Mouse (Mus musculus): ENCODE measurements around the gene Olfr681. TPM values are rescaled to one million over a fixed set of nuclear protein-coding genes. Genes with fewer than 3 reads are reported as not detected.
"Not testable (repeated sequence)": the region's sequence is repeated elsewhere in the genome, so short reads cannot be mapped to it uniquely, and the experiment has no call there.

Olfr681 gene
- total RNA-seq (2014; rRNA removed; ENCODE audit: low replicate concordance) (not detected in 2 replicates), polyA plus RNA-seq (2015; fragmentation: Nextera tagmentation; extraction: Ambion mirVana) (not detected in 2 replicates)

DNA sequence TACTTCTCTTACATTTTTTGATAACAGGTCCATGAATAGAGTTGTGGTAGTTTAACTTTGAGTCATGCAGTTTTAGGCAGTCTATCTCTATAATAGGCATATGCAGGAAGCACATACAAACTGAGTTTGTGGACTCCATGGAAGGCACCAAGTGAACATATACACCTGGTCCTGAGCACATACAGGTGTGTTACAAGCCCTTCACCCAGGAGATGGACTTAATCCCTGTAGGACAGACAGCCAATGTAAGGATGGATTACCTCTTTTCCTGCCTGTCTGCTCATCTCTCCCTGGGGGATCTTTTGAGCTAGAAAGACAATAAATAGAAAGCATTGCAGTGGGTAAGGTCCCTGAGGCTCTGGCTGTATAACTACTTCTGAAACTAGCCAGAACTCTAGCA is at the start of gene Olfr681:
Gene Olfr681, plus strand, starts transcription at position 301 of the 400 bp plus-strand sequence.
- H3K9me3 ChIP-seq (replicated peaks; ENCODE audit: control insufficient read depth, low read length) = no peaks in the 10 kb centered on the region
- H3K4me3 ChIP-seq (ENCODE audit: low read depth, low read length) = no peak within 1 kb of the TSS
- no peak within 1 kb of the TSS for H3K9ac ChIP-seq (replicated peaks; ENCODE audit: low read depth, low read length)
- H3K36me3 ChIP-seq (replicated peaks; ENCODE audit: control insufficient read depth, insufficient read depth, low read length) = no peaks in the 10 kb centered on the region
- no peak within 1 kb of the TSS for H3K4me2 ChIP-seq (ENCODE audit: low read depth, low read length)
- ATAC-seq (ENCODE audit: insufficient read depth, low read depth) (no peak), DNase-seq (ENCODE audit: low spot score) (no peak)
- no peaks in the 10 kb centered on the region for H3K4me1 ChIP-seq (ENCODE audit: control insufficient read depth, insufficient read depth)
- no peaks in the 10 kb centered on the region for H3K27me3 ChIP-seq (ENCODE audit: control insufficient read depth, insufficient read depth, low read length)
- no peak within 1 kb of the TSS for H3K27ac ChIP-seq (ENCODE audit: low read depth)
- TF ChIP-seq CTCF (IDR thresholded peaks at IDR 0.05; ENCODE audit: low read depth) (no peak), EP300 (IDR thresholded peaks at IDR 0.05; ENCODE audit: low read depth) (no peak)

GRCm38 (mm10) chr7:105080905-105081304 is 35.7 kb upstream of the Olfr681 start, which contains the start of gene Olfr679:
Gene Olfr679 (plus strand): TSS chr7:105081205.
- no peak within 1 kb of the TSS for H3K9ac ChIP-seq (replicated peaks; ENCODE audit: low read depth, low read length)
- no peaks in the 10 kb centered on the region for H3K4me1 ChIP-seq (ENCODE audit: control insufficient read depth, insufficient read depth)
- TF ChIP-seq CTCF (IDR thresholded peaks at IDR 0.05; ENCODE audit: low read depth) (no peak), EP300 (IDR thresholded peaks at IDR 0.05; ENCODE audit: low read depth) (no peak)
- H3K27me3 ChIP-seq (ENCODE audit: control insufficient read depth, insufficient read depth, low read length) = no peaks in the 10 kb centered on the region
- no peak within 1 kb of the TSS for H3K4me3 ChIP-seq (ENCODE audit: low read depth, low read length)
- WGBS = 32% methylated on average over 1 of the region's 1 CpGs
- no peaks in the 10 kb centered on the region for H3K36me3 ChIP-seq (replicated peaks; ENCODE audit: control insufficient read depth, insufficient read depth, low read length)
- no peaks in the 10 kb centered on the region for H3K9me3 ChIP-seq (replicated peaks; ENCODE audit: control insufficient read depth, low read length)
- H3K27ac ChIP-seq (ENCODE audit: low read depth) = no peak within 1 kb of the TSS
- ATAC-seq (ENCODE audit: insufficient read depth, low read depth) = no peak
- DNase-seq (ENCODE audit: low spot score) = no peak
- no peak within 1 kb of the TSS for H3K4me2 ChIP-seq (ENCODE audit: low read depth, low read length)

DNA sequence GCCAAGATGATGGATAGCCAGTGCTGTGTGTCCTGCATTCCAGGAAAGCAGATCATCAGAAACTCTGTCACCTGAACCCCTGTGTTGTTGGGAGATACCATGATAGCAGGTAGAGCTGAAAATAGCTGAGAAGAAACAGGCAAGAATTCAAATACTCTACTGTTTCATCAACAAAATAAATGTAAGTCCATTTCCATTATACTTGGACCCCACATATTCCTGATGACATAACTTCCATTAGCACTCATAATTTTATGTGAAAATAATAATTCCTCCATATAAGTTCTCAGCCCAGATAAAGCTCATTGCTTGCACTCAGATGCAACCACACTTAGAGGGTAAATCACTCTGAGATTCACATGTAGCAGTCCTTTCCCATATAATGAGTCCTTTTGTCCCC is 23.9 kb upstream of the Olfr681 start, which contains the start of gene Olfr680-ps1:
Gene Olfr680-ps1, minus strand, starts transcription at position 101 of the 400 bp plus-strand sequence.
- H3K9me3 ChIP-seq (replicated peaks; ENCODE audit: control insufficient read depth, low read length); H3K9ac ChIP-seq (replicated peaks; ENCODE audit: low read depth, low read length); DNase-seq (ENCODE audit: low spot score); H3K4me2 ChIP-seq (ENCODE audit: low read depth, low read length); H3K27ac ChIP-seq (ENCODE audit: low read depth); H3K27me3 ChIP-seq (ENCODE audit: control insufficient read depth, insufficient read depth, low read length); H3K4me1 ChIP-seq (ENCODE audit: control insufficient read depth, insufficient read depth); ATAC-seq (ENCODE audit: insufficient read depth, low read depth); H3K4me3 ChIP-seq (ENCODE audit: low read depth, low read length); H3K36me3 ChIP-seq (replicated peaks; ENCODE audit: control insufficient read depth, insufficient read depth, low read length): not testable (repeated sequence)

DNA sequence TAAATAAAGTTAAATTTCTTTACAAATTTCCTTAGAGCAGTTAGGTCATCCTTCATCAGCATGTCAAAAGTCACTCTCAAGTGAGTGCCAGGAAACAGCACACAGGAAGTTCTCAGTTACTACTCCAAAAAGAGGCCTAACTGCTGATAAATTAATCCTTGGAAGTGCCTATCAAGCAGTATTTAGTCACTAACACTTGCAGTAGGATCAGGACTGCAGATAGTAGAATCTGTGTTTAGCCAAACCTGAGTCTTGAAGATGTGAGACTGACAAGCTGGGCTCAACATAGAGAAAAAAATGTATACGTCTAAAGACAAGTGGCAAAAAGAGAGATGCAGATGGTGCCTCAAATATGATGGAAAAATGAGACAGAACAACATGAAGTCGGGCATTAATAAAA is 24.6 kb downstream of the Olfr681 start:
- Histone ChIP-seq H3K4me1 (ENCODE audit: control insufficient read depth, insufficient read depth) (no peaks in the 10 kb centered on the region), H3K4me2 (ENCODE audit: low read depth, low read length) (no peak overlapping the region), H3K9me3 (replicated peaks; ENCODE audit: control insufficient read depth, low read length) (no peaks in the 10 kb centered on the region), H3K9ac (replicated peaks; ENCODE audit: low read depth, low read length) (no peak overlapping the region), H3K36me3 (replicated peaks; ENCODE audit: control insufficient read depth, insufficient read depth, low read length) (no peaks in the 10 kb centered on the region), H3K27me3 (ENCODE audit: control insufficient read depth, insufficient read depth, low read length) (no peaks in the 10 kb centered on the region), H3K27ac (ENCODE audit: low read depth) (no peak overlapping the region), H3K4me3 (ENCODE audit: low read depth, low read length) (no peak overlapping the region)
- 52% methylated on average over 2 of the region's 2 CpGs for WGBS
- no peak for ATAC-seq (ENCODE audit: insufficient read depth, low read depth)
- no peak for DNase-seq (ENCODE audit: low spot score)
- no peak for TF ChIP-seq CTCF (IDR thresholded peaks at IDR 0.05; ENCODE audit: low read depth)
- no peak for TF ChIP-seq EP300 (IDR thresholded peaks at IDR 0.05; ENCODE audit: low read depth)

- Histone ChIP-seq H3K9me3 (replicated peaks; ENCODE audit: control insufficient read depth, low read length) (no peaks in the 10 kb centered on the region), H3K27me3 (ENCODE audit: control insufficient read depth, insufficient read depth, low read length) (no peaks in the 10 kb centered on the region), H3K4me2 (ENCODE audit: low read depth, low read length) (no peak within 1 kb of the TSS), H3K27ac (ENCODE audit: low read depth) (no peak within 1 kb of the TSS), H3K36me3 (replicated peaks; ENCODE audit: control insufficient read depth, insufficient read depth, low read length) (no peaks in the 10 kb centered on the region), H3K4me1 (ENCODE audit: control insufficient read depth, insufficient read depth) (no peaks in the 10 kb centered on the region), H3K4me3 (ENCODE audit: low read depth, low read length) (no peak within 1 kb of the TSS), H3K9ac (replicated peaks; ENCODE audit: low read depth, low read length) (no peak within 1 kb of the TSS)
- TF ChIP-seq EP300 (IDR thresholded peaks at IDR 0.05; ENCODE audit: low read depth) = no peak
- TF ChIP-seq CTCF (IDR thresholded peaks at IDR 0.05; ENCODE audit: low read depth) = no peak
- ATAC-seq (ENCODE audit: insufficient read depth, low read depth) (no peak), DNase-seq (ENCODE audit: low spot score) (no peak)
- WGBS = 53% methylated on average over 1 of the region's 1 CpGs
Measured at GRCm38 (mm10) chr7:105146912-105147311, 30.3 kb downstream of the Olfr681 start, which contains the start of gene Olfr683. Gene Olfr683 (minus strand): TSS chr7:105147012.

DNA sequence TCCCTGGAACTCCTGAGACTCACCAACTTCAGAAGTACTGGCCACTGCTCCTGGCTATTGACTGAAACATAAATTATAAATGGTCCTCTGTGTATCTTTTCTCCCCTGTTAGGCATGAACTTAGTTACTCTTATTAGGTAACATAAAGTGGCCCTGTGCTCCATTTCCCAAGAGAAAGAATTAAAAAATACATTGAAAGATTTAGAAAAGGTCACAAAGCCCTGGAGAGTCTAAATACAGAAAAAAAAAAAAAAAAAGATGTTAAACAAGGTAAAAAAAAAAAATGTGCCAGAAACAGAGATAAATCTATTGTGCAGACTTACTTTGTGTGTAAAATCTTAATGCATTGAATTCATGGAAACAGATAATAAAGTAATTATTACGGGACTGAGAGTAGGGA is 46.9 kb downstream of the Olfr681 start, which contains the start of gene Olfr684:
Gene Olfr684, minus strand, starts transcription at position 101 of the 400 bp plus-strand sequence.
- Histone ChIP-seq H3K4me3 (ENCODE audit: low read depth, low read length) (no peak within 1 kb of the TSS), H3K27ac (ENCODE audit: low read depth) (no peak within 1 kb of the TSS), H3K4me1 (ENCODE audit: control insufficient read depth, insufficient read depth) (no peaks in the 10 kb centered on the region), H3K4me2 (ENCODE audit: low read depth, low read length) (no peak within 1 kb of the TSS), H3K9ac (replicated peaks; ENCODE audit: low read depth, low read length) (no peak within 1 kb of the TSS), H3K27me3 (ENCODE audit: control insufficient read depth, insufficient read depth, low read length) (no peaks in the 10 kb centered on the region), H3K9me3 (replicated peaks; ENCODE audit: control insufficient read depth, low read length) (no peaks in the 10 kb centered on the region), H3K36me3 (replicated peaks; ENCODE audit: control insufficient read depth, insufficient read depth, low read length) (no peaks in the 10 kb centered on the region)
- WGBS = 45% methylated on average over 1 of the region's 1 CpGs
- DNase-seq (ENCODE audit: low spot score) = no peak
- ATAC-seq (ENCODE audit: insufficient read depth, low read depth) = no peak
- TF ChIP-seq EP300 (IDR thresholded peaks at IDR 0.05; ENCODE audit: low read depth) (no peak), CTCF (IDR thresholded peaks at IDR 0.05; ENCODE audit: low read depth) (no peak)
